Mouse (Mus musculus): Measurements from ENCODE around the gene Serbp1.

- no peak for TF ChIP-seq POLR2A (IDR thresholded peaks at IDR 0.05; ENCODE audit: borderline replicate concordance, extremely low read depth, insufficient read depth, insufficient read length, poor library complexity, severe bottlenecking)
- no peak for TF ChIP-seq CTCF (IDR thresholded peaks at IDR 0.05; ENCODE audit: borderline replicate concordance, extremely low read depth, insufficient read depth, insufficient read length)
These were observed 2.3 kb upstream of the Serbp1 start for GRCm38 (mm10) chr6:67235649-67236048.

Measured in brain, embryonic 14.5 days (tissue).